Mouse (Mus musculus) c-Kit-positive CD71-positive TER-119-positive erythroid progenitor cells, embryonic 14.5 days (primary cell): ENCODE results near the gene Lrrk1.

Source experiments
- DNase-seq: peaks from one replicate; pipeline ENCODE4 v3.0.0-alpha.2; 2013; ENCODE audit warnings: low spot score

The Lrrk1 gene

GRCm38 (mm10) chr7:66253975-66254651 lies 134.0 kb downstream of the Lrrk1 start:
- DNase-seq = no peak

GRCm38 (mm10) chr7:66250030-66250429 lies 138.1 kb downstream of the Lrrk1 start:
- DNase-seq = peak; percentile 74

DNA sequence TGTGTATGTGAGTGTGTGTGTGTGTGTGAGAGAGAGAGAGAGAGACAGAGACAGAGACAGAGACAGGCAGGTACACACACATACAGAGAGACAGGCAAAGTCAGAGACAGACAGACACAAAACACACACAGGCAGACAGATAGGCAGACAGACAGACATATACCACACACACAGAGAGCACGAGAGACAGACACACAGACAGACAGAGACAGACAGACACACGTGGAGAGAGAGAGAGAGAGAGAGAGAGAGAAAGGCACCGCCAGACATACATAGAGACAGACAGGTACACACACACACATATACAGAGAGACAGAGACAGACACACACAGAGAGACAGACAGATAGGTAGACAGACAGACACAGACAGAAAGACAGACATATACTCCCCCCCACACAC lies 138.7 kb downstream of the Lrrk1 start:
- DNase-seq = no peak

- no peak for DNase-seq
Measured at GRCm38 (mm10) chr7:66249020-66249419, 139.1 kb downstream of the Lrrk1 start.

DNA sequence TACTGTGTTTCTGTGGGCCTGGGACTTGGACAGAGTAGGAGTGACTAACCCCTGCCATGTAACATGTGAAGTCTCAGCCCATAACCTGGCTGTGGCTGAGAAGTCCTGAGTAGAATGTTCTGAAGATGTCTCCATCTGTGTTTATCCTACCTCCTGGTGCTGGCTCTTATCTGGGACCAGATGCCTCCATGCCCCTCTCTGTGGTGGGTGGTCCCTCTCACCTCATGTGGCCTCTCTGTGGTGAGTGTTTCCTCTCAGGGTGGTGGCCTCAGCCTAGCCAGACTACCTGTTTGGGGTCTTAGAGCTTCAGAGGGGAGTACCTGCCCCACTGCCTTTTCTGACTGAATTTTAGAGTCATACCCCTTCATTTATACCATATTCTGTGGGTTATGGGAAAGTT lies 139.9 kb downstream of the Lrrk1 start:
- DNase-seq = no peak

- no peak for DNase-seq
Measured at GRCm38 (mm10) chr7:66247274-66248021, 140.7 kb downstream of the Lrrk1 start.

- no peak for DNase-seq
Measured at GRCm38 (mm10) chr7:66246716-66247235, 141.4 kb downstream of the Lrrk1 start.

- no peak for DNase-seq
Measured at GRCm38 (mm10) chr7:66245646-66246045, 142.5 kb downstream of the Lrrk1 start.

GRCm38 (mm10) chr7:66243766-66244325 lies 144.3 kb downstream of the Lrrk1 start:
- no peak for DNase-seq

- DNase-seq = no peak
Measured at GRCm38 (mm10) chr7:66241855-66242412, 146.2 kb downstream of the Lrrk1 start.

DNA sequence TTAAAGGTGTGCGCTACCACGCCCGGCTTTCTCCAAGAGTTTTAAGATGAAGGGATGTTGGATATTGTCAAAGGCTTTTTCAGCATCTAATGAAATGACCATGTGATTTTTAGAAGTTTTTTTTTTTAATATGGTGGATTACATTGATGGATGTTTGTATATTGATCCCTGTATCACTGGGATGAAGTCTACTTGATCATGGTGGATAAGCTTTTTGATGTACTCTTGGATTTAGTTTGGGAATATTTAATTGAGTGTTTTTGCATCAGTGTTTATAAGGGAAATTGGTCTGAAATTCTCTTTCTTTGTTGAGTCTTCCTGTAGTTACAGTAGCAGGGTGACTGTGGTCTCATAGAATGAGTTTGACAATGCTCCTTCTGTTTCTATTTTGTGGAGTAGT lies 150.0 kb downstream of the Lrrk1 start:
- DNase-seq = no peak

DNA sequence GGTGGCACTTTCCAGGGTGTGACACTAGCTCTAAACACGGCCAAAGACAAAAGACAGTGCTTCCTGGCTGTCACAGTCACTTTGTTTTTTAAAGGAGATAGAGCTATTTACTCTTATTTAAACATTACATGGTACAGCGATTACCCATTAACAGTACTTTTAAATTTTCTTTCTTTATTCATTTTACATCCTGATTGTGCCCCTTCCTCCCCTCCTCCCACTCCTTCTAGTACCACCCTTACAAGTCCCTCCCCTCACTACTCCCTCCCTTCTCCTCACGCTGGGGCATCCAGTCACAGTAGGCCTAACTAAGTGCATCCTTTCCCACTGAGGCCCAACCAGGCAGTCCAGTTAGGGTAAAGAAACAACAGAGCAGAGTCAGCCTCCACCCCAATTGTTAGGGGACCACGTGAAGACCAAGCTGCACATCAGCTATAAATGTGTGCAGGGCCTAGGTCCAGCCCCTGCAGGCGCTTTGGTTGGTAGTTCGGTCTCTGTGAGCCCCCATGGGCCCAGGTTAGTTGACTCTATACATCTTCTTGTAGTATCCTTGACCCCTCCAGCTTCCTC lies 154.1 kb downstream of the Lrrk1 start:
- DNase-seq = no peak

DNA sequence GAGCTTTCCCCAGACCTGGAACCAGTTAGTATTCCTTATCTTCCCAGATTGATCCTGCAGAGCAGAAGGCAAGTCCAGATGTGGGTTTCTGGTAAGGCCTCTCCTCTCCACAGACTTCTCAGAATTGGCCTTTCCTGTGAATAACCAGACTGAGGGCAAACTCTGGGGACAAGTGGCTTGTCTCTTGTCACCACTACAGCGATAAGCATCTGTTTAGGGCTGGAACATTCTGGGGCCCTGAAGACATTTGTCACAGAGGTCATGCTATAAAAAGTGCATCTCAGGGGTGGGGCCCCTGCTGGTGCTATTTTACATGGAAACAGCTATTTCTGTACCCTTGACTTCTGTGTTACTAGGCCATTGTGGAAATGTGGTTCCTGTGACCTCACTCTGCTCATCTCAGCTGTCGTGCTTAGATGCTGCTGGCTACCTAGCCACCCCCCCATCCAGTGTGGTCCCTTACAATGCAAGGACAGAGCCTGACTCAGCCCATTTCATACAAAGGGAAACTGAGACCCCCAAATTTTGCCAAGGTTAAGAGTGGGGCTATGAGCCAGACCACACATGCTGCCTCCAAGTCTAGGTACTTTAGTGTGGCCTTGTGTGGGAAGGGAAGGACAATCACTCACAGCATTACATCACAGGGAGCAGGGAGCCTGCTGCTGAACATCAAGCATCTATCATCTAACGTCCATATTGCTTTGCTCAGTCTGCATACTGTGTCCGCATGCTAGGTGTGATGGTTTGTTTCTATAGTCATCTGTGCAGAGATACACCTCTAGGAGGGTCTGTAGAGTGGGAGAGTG lies 154.8 kb downstream of the Lrrk1 start:
- DNase-seq = peak; percentile 92

DNA sequence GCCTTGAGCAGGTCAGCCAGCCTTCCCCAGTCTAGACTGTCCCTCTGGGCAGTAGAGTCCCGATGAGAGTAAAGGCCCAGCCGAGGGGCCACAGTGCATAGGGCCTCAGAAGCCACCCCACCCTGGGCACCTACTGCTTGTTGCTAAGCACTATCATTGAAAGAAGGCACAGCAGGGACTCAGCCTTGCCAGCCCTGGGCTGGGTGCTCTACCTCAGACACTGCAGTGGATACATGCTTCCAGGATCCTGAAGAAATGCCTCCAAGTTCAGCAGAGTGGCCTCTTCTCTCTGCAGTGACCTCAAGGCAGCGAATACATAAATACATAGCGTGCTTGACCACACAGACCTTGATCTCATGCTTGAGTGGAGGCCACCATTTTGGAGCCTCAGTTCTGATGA lies 156.3 kb downstream of the Lrrk1 start:
- DNase-seq = no peak

DNA sequence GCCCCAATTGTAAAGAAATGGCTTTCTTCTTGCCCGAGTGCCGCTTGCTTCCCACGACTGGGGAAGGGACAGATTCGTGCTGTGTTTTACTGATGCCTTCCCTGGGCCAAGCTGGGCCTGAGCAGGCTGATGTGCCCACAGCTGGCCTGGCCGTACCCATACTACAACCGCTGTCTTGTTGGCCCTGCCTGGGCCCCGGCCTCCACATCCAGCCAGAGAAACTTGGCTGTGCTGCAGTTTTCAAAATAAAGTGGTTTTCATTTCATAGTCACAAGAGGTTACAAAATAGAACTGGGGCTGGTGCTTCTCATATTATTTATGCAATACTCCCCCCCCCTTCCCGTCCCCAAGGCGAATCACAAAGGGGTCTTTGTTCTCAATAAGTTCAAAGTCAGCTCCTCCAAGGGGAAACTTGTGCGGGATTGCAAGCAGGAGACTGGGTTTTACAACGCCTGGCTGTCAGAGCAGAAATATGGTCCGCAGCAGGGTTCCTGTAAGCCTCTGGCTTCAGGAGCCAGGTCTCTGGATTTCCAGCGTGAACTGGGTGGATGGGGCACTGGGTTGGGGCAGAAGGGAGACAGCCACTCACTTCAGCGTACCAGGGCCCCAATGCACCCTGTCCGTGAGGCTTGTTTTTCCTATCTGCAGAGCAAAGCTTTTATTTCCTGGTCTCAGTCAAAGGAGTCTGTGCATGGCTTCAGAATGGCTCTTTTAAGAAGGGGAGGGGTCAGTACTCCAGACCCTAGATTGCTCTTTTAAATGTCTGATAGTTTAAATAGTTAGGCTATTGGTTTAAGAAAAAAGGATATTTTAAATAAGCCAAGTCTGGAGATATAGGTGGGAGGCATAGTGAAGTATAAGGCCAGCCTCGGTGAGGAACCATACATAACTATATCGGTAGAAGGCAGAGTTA lies 157.3 kb downstream of the Lrrk1 start:
- no peak for DNase-seq

DNA sequence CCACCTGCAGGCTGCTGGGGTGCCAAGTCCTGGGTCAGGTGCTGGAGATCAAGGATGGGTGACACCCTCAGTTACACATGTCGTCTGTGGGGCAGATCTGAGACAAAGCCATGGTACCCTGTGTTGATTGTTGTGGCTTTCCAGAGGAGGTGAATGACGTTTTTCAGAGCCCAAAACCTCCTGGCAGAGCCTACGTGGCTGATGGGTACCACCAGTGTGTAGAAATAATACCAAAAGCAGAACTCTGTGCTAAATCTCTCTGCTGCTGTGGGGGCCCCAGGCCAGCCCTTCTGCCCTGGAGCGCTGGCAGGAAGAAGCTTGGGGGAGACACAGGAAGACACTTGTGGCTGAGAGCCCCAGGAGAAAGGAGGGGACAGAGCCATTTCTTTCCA lies 157.9 kb downstream of the Lrrk1 start:
- no peak for DNase-seq

DNA sequence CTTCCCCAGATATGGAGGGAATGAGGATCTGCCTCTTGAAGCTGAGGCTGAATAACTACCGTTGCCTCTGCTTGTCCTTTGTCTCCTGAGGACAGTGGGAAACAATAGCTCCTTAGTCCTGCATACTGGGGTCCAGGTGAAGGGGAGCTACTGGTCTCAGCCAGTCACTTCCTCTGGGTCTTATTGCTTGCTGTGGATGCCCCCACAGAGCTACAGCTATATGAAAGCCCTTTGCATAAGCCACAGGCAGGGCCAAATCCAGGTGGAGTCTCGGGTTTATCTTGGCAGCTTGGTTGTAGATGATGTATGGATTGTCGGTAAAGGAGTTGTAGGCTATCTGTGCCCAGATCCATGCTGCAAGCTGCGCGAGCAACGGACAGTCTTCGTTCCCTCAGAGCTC lies 158.7 kb downstream of the Lrrk1 start:
- DNase-seq = no peak

DNA sequence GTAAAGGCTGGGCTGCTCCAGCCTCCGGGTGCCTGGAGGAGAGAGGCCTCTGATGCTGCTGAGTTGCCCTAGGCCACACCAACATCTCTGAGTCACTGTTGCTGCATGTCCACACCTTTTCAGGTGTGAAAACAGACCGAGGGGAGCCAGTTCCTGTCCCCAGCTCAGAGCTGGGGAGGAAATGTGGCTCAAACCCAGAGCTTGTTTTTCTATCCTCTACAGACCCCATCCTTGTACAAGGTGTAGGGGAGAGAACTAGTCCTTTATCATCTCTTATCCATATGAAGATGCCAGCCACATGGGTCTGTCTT lies 159.6 kb downstream of the Lrrk1 start:
- DNase-seq = no peak

DNA sequence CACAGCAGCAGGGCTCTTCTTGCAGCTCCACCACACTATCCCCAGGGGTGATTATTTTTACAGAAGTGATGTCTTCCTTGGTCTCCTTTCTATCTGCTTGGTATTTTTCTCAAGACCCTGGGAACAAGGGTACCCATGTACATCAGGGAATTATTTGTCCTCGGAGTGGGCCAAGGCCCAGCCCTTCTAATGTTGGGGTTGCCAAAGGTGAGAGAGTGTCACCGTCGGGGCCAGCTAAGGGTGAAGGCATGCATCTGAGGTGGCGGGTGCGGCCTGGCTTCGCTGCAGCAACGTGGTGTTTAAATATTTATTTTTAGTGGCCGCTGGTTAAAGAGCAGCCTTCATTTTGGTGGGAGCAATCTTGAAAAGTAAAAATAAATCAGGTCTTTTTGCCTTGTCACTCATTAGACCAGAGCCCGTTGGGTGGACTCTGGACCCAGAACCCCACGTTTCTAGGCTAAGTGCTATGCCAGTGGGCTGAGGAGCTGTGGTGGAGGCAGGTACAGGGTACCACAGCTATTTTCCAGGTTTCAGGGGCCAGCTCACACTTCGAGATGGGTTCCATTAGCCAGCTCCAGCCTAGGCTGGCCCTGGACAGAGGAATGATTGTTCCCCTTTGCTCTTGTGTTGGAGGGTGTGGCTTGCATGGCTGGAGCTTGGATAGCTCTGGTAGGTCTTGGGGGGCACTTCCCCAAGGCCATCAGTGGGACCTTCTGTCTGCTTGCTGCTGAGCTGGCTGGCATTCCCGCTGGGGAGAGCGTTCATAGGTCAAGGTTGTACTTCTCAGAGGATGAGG lies 160.1 kb downstream of the Lrrk1 start:
- DNase-seq = no peak

GRCm38 (mm10) chr7:66225881-66226280 lies 162.3 kb downstream of the Lrrk1 start:
- no peak for DNase-seq
